Mouse (Mus musculus) embryonic facial prominence, embryonic 12.5 days (tissue): ENCODE results near the gene Zswim1. TPM values are rescaled to one million over a fixed set of nuclear protein-coding genes. Genes with fewer than 3 reads are reported as not detected.

ENCODE experiments used
- ATAC-seq: fragments of 200-750 bp; cut with Nextera tagmentation; 2 replicates; pipeline ENCODE4 v1.8.0; 2017; ENCODE audit not compliant: insufficient number of reproducible peaks, insufficient read depth, low FRiP score, low TSS enrichment
- H3K27ac ChIP-seq: fragments of 300-500 bp; sonication (generic); 2 replicates; pipeline ENCODE4 v1.5.1; 2016; ENCODE audit warnings: mild to moderate bottlenecking
- H3K27me3 ChIP-seq: fragments of 300-500 bp; sonication (generic); 2 replicates; pipeline ENCODE4 v1.6.1; 2016; ENCODE audit warnings: mild to moderate bottlenecking, moderate library complexity
- H3K36me3 ChIP-seq: fragments of 300-500 bp; sonication (generic); 2 replicates; pipeline ENCODE4 v1.6.1; 2016; ENCODE audit warnings: mild to moderate bottlenecking
- H3K4me1 ChIP-seq: fragments of 300-500 bp; sonication (generic); 2 replicates; pipeline ENCODE4 v1.6.1; 2016
- H3K4me2 ChIP-seq: fragments of 300-500 bp; sonication (generic); replicated peaks from 2 replicates; pipeline ENCODE4 v1.6.1; 2016; ENCODE audit warnings: mild to moderate bottlenecking, moderate library complexity
- H3K4me3 ChIP-seq: fragments of 300-500 bp; sonication (generic); 2 replicates; pipeline ENCODE4 v1.5.1; 2016; ENCODE audit warnings: mild to moderate bottlenecking
- H3K9ac ChIP-seq: fragments of 300-500 bp; sonication (generic); 2 replicates; pipeline ENCODE4 v1.6.1; 2016; ENCODE audit warnings: mild to moderate bottlenecking, moderate library complexity
- H3K9me3 ChIP-seq: fragments of 300-500 bp; sonication (generic); 2 replicates; pipeline ENCODE4 v1.6.1; 2016; ENCODE audit warnings: mild to moderate bottlenecking, moderate library complexity
- whole genome bisulfite sequencing: fragments of 180-500 bp; shearing (Covaris S2); methylation state at CpG from one replicate; pipeline ENCODE4 v1.1.7; 2016; 5-methylcytosine and 5-hydroxymethylcytosine counted together
- polyA plus RNA-seq: library from polyadenylated mRNA; unstranded; fragments of >200 nt; fragmentation: Nextera tagmentation; extraction: Ambion mirVana; gene quantifications from 2 replicates; pipeline ENCODE4 v1.2.1, GENCODE M21; 2016

Zswim1 gene
- polyA plus RNA-seq, 1 experiment from 2014 or later, result 20.8 TPM

- ATAC-seq, result no peak
- Histone ChIP-seq H3K9me3 (no peaks in the 10 kb centered on the region), H3K27ac (no peak overlapping the region), H3K27me3 (no peaks in the 10 kb centered on the region), H3K36me3 (peaks cover 7% of the 10 kb centered on the region; the same call in 1 of the 2 replicates), H3K9ac (no peak overlapping the region), H3K4me3 (no peak overlapping the region), H3K4me2 (no peak overlapping the region), H3K4me1 (0 out of 2 replicates have a peak, but pooled peaks cover 4% of the 10 kb centered on the region)
- 72% methylated on average over 2 of the region's 2 CpGs for WGBS
Measured at GRCm38 (mm10) chr2:164813557-164813956, 8.9 kb upstream of the Zswim1 start.

GRCm38 (mm10) chr2:164815348-164815747 lies 7.1 kb upstream of the Zswim1 start:
- no peak overlapping the region for H3K4me2 ChIP-seq
- H3K4me1 ChIP-seq, result 0 out of 2 replicates have a peak, but pooled peaks cover 4% of the 10 kb centered on the region
- H3K27ac ChIP-seq, result no peak overlapping the region
- no peak for ATAC-seq
- no peak overlapping the region for H3K4me3 ChIP-seq
- no peak overlapping the region for H3K9ac ChIP-seq
- 90% methylated on average over 5 of the region's 5 CpGs for WGBS
- H3K27me3 ChIP-seq, result no peaks in the 10 kb centered on the region
- H3K9me3 ChIP-seq, result no peaks in the 10 kb centered on the region
- 0 out of 2 replicates have a peak, but pooled peaks cover 2% of the 10 kb centered on the region for H3K36me3 ChIP-seq

- H3K9ac ChIP-seq, result no peak overlapping the region
- no peaks in the 10 kb centered on the region for H3K27me3 ChIP-seq
- 0 out of 2 replicates have a peak, but pooled peaks cover 4% of the 10 kb centered on the region for H3K36me3 ChIP-seq
- H3K27ac ChIP-seq, result no peak overlapping the region
- ATAC-seq, result no peak
- H3K9me3 ChIP-seq, result no peaks in the 10 kb centered on the region
- H3K4me1 ChIP-seq, result 0 out of 2 replicates have a peak, but pooled peaks cover 4% of the 10 kb centered on the region
- no peak overlapping the region for H3K4me3 ChIP-seq
- H3K4me2 ChIP-seq, result no peak overlapping the region
- 91% methylated on average over 8 of the region's 8 CpGs for WGBS
Measured at GRCm38 (mm10) chr2:164815821-164816220, 6.7 kb upstream of the Zswim1 start.

- no peak overlapping the region for H3K4me3 ChIP-seq
- H3K27me3 ChIP-seq, result no peaks in the 10 kb centered on the region
- no peak overlapping the region for H3K9ac ChIP-seq
- 0 out of 2 replicates have a peak, but pooled peaks cover 4% of the 10 kb centered on the region for H3K4me1 ChIP-seq
- ATAC-seq, result no peak
- 85% methylated on average over 6 of the region's 6 CpGs for WGBS
- H3K9me3 ChIP-seq, result no peaks in the 10 kb centered on the region
- no peak overlapping the region for H3K4me2 ChIP-seq
- H3K27ac ChIP-seq, result no peak overlapping the region
- 0 out of 2 replicates have a peak, but pooled peaks cover 10% of the 10 kb centered on the region for H3K36me3 ChIP-seq
Measured at GRCm38 (mm10) chr2:164817206-164817605, 5.3 kb upstream of the Zswim1 start.

- Histone ChIP-seq H3K27me3 (no peaks in the 10 kb centered on the region), H3K4me1 (0 out of 2 replicates have a peak, but pooled peaks cover 4% of the 10 kb centered on the region), H3K9me3 (no peaks in the 10 kb centered on the region), H3K36me3 (0 out of 2 replicates have a peak, but pooled peaks cover 10% of the 10 kb centered on the region), H3K4me3 (no peak overlapping the region), H3K9ac (no peak overlapping the region), H3K27ac (no peak overlapping the region), H3K4me2 (no peak overlapping the region)
- 54% methylated on average over 5 of the region's 5 CpGs for WGBS
- ATAC-seq, result no peak
Measured at GRCm38 (mm10) chr2:164817703-164818102, 4.8 kb upstream of the Zswim1 start.

GRCm38 (mm10) chr2:164821060-164821459 lies 1.4 kb upstream of the Zswim1 start:
- 90% methylated on average over 6 of the region's 6 CpGs for WGBS
- H3K27ac ChIP-seq, result no peak overlapping the region
- ATAC-seq, result no peak

GRCm38 (mm10) chr2:164823181-164823585 lies 697 bp downstream of the Zswim1 start:
- ATAC-seq, result peak; percentile 25; the same call in 1 of the 2 replicates

More at GRCm38 (mm10) chr2:164821060-164821459, 1.4 kb upstream of the Zswim1 start:
- Histone ChIP-seq H3K36me3 (peaks cover 25% of the 10 kb centered on the region), H3K4me3 (no peak overlapping the region), H3K4me2 (no peak overlapping the region), H3K4me1 (peaks cover 11% of the 10 kb centered on the region; the same call in 1 of the 2 replicates), H3K27me3 (no peaks in the 10 kb centered on the region), H3K9ac (no peak overlapping the region), H3K9me3 (no peaks in the 10 kb centered on the region)

GRCm38 (mm10) chr2:164823969-164824368 lies 1.5 kb downstream of the Zswim1 start:
- Histone ChIP-seq H3K36me3 (peaks cover 53% of the 10 kb centered on the region), H3K4me3 (no peak overlapping the region), H3K9me3 (no peaks in the 10 kb centered on the region), H3K4me2 (no peak overlapping the region), H3K27ac (no peak overlapping the region), H3K4me1 (peaks cover 7% of the 10 kb centered on the region; the same call in 1 of the 2 replicates), H3K9ac (no peak overlapping the region), H3K27me3 (no peaks in the 10 kb centered on the region)
- no peak for ATAC-seq
- WGBS, result 92% methylated on average over 4 of the region's 4 CpGs

More at GRCm38 (mm10) chr2:164823181-164823585, 697 bp downstream of the Zswim1 start:
- H3K27me3 ChIP-seq, result no peaks in the 10 kb centered on the region
- H3K4me1 ChIP-seq, result peaks cover 7% of the 10 kb centered on the region; the same call in 1 of the 2 replicates
- H3K9ac ChIP-seq, result peak overlapping the region; percentile 61
- H3K9me3 ChIP-seq, result no peaks in the 10 kb centered on the region
- WGBS, result 3% methylated on average over 10 of the region's 10 CpGs
- peak overlapping the region; percentile 71 for H3K4me3 ChIP-seq
- H3K36me3 ChIP-seq, result peaks cover 45% of the 10 kb centered on the region
- peak overlapping the region; percentile 52 for H3K4me2 ChIP-seq
- H3K27ac ChIP-seq, result peak overlapping the region; percentile 84

GRCm38 (mm10) chr2:164825521-164825920 lies 3.0 kb downstream of the Zswim1 start:
- no peak overlapping the region for H3K4me2 ChIP-seq
- H3K9me3 ChIP-seq, result no peaks in the 10 kb centered on the region
- peaks cover 52% of the 10 kb centered on the region for H3K36me3 ChIP-seq
- H3K4me1 ChIP-seq, result peaks cover 7% of the 10 kb centered on the region; the same call in 1 of the 2 replicates
- H3K9ac ChIP-seq, result no peak overlapping the region
- no peak for ATAC-seq
- 96% methylated on average over 17 of the region's 17 CpGs for WGBS
- H3K4me3 ChIP-seq, result no peak overlapping the region
- H3K27ac ChIP-seq, result no peak overlapping the region
- no peaks in the 10 kb centered on the region for H3K27me3 ChIP-seq

GRCm38 (mm10) chr2:164827146-164827850 lies 4.8 kb downstream of the Zswim1 start:
- Histone ChIP-seq H3K27me3 (no peaks in the 10 kb centered on the region), H3K27ac (no peak overlapping the region), H3K4me1 (peaks cover 7% of the 10 kb centered on the region; the same call in 1 of the 2 replicates), H3K9me3 (no peaks in the 10 kb centered on the region), H3K36me3 (peaks cover 44% of the 10 kb centered on the region), H3K4me2 (no peak overlapping the region), H3K4me3 (no peak overlapping the region), H3K9ac (no peak overlapping the region)
- no peak for ATAC-seq
- 90% methylated on average over 16 of the region's 16 CpGs for WGBS

- no peak within 1 kb of the TSS for H3K4me3 ChIP-seq
- 86% methylated on average over 6 of the region's 6 CpGs for WGBS
- H3K4me1 ChIP-seq, result peaks cover 5% of the 10 kb centered on the region; the same call in 1 of the 2 replicates
- H3K4me2 ChIP-seq, result no peak within 1 kb of the TSS
- peaks cover 44% of the 10 kb centered on the region for H3K36me3 ChIP-seq
- no peak within 1 kb of the TSS for H3K27ac ChIP-seq
- H3K9ac ChIP-seq, result no peak within 1 kb of the TSS
- H3K9me3 ChIP-seq, result no peaks in the 10 kb centered on the region
- no peak for ATAC-seq
- no peaks in the 10 kb centered on the region for H3K27me3 ChIP-seq
Measured at GRCm38 (mm10) chr2:164828437-164828836, 6.0 kb downstream of the Zswim1 start, which contains the start of gene Spata25. TSS of gene Spata25 (minus strand) at chr2:164828537.

GRCm38 (mm10) chr2:164829090-164829489 lies 6.6 kb downstream of the Zswim1 start:
- no peak overlapping the region for H3K27ac ChIP-seq
- H3K4me1 ChIP-seq, result peaks cover 1% of the 10 kb centered on the region; the same call in 1 of the 2 replicates
- H3K27me3 ChIP-seq, result no peaks in the 10 kb centered on the region
- H3K9me3 ChIP-seq, result no peaks in the 10 kb centered on the region
- H3K4me2 ChIP-seq, result no peak overlapping the region
- no peak overlapping the region for H3K4me3 ChIP-seq
- no peak overlapping the region for H3K9ac ChIP-seq
- ATAC-seq, result no peak
- peaks cover 44% of the 10 kb centered on the region for H3K36me3 ChIP-seq
- 92% methylated on average over 1 of the region's 1 CpGs for WGBS
